Mouse (Mus musculus): ENCODE measurements around the gene Gm5134. TPM values are rescaled to one million over a fixed set of nuclear protein-coding genes. Genes with fewer than 3 reads are reported as not detected.

Gm5134 gene
- polyA plus RNA-seq, 1 experiment from 2014 or later = 0.11 TPM

GRCm38 (mm10) chr10:75944066-75944772 lies 10.1 kb upstream of the Gm5134 start:
- no peak overlapping the region for H3K27ac ChIP-seq (ENCODE audit: low read depth, low read length)

GRCm38 (mm10) chr10:75945213-75945612 lies 9.1 kb upstream of the Gm5134 start:
- Histone ChIP-seq H3K36me3 (ENCODE audit: control insufficient read depth, insufficient read depth, low read length) (no peaks in the 10 kb centered on the region), H3K4me2 (no peak overlapping the region), H3K4me3 (ENCODE audit: low read depth, low read length) (no peak overlapping the region), H3K9me3 (ENCODE audit: control insufficient read depth, low read length) (no peaks in the 10 kb centered on the region), H3K9ac (ENCODE audit: low read length) (no peak overlapping the region), H3K27ac (ENCODE audit: low read depth, low read length) (no peak overlapping the region), H3K27me3 (ENCODE audit: control insufficient read depth, insufficient read depth, low read length) (peaks cover 6% of the 10 kb centered on the region; the same call in 1 of the 2 replicates), H3K4me1 (ENCODE audit: control insufficient read depth, insufficient read depth, low read length) (no peaks in the 10 kb centered on the region)
- 91% methylated on average over 7 of the region's 7 CpGs for WGBS
- no peak for ATAC-seq (ENCODE audit: low FRiP score)
- DNase-seq (ENCODE audit: low spot score, missing footprints) = peak; percentile 80

More at GRCm38 (mm10) chr10:75944066-75944772, 10.1 kb upstream of the Gm5134 start:
- Histone ChIP-seq H3K27me3 (ENCODE audit: control insufficient read depth, insufficient read depth, low read length) (no peaks in the 10 kb centered on the region; the same call in 1 of the 2 replicates), H3K4me1 (ENCODE audit: control insufficient read depth, insufficient read depth, low read length) (no peaks in the 10 kb centered on the region), H3K4me3 (ENCODE audit: low read depth, low read length) (no peak overlapping the region), H3K9me3 (ENCODE audit: control insufficient read depth, low read length) (no peaks in the 10 kb centered on the region), H3K36me3 (ENCODE audit: control insufficient read depth, insufficient read depth, low read length) (no peaks in the 10 kb centered on the region), H3K4me2 (no peak overlapping the region), H3K9ac (ENCODE audit: low read length) (no peak overlapping the region)
- no peak for ATAC-seq (ENCODE audit: low FRiP score)
- 33% methylated on average over 11 of the region's 11 CpGs for WGBS
- DNase-seq (ENCODE audit: low spot score, missing footprints) = peak; percentile 82

GRCm38 (mm10) chr10:75945896-75946295 lies 8.4 kb upstream of the Gm5134 start:
- Histone ChIP-seq H3K9me3 (ENCODE audit: control insufficient read depth, low read length) (no peaks in the 10 kb centered on the region), H3K36me3 (ENCODE audit: control insufficient read depth, insufficient read depth, low read length) (no peaks in the 10 kb centered on the region), H3K27me3 (ENCODE audit: control insufficient read depth, insufficient read depth, low read length) (peaks cover 9% of the 10 kb centered on the region; the same call in 1 of the 2 replicates), H3K9ac (ENCODE audit: low read length) (no peak overlapping the region), H3K4me1 (ENCODE audit: control insufficient read depth, insufficient read depth, low read length) (peaks cover 3% of the 10 kb centered on the region; the same call in 1 of the 2 replicates), H3K4me2 (no peak overlapping the region), H3K27ac (ENCODE audit: low read depth, low read length) (no peak overlapping the region), H3K4me3 (ENCODE audit: low read depth, low read length) (no peak overlapping the region)
- DNase-seq (ENCODE audit: low spot score, missing footprints) (no peak), ATAC-seq (ENCODE audit: low FRiP score) (no peak)
- WGBS = 82% methylated on average over 7 of the region's 7 CpGs

GRCm38 (mm10) chr10:75948079-75948478 lies 6.2 kb upstream of the Gm5134 start:
- Histone ChIP-seq H3K36me3 (ENCODE audit: control insufficient read depth, insufficient read depth, low read length) (no peaks in the 10 kb centered on the region), H3K27me3 (ENCODE audit: control insufficient read depth, insufficient read depth, low read length) (peaks cover 9% of the 10 kb centered on the region; the same call in 1 of the 2 replicates), H3K4me2 (no peak overlapping the region), H3K9me3 (ENCODE audit: control insufficient read depth, low read length) (no peaks in the 10 kb centered on the region), H3K9ac (ENCODE audit: low read length) (no peak overlapping the region), H3K27ac (ENCODE audit: low read depth, low read length) (no peak overlapping the region), H3K4me3 (ENCODE audit: low read depth, low read length) (no peak overlapping the region), H3K4me1 (ENCODE audit: control insufficient read depth, insufficient read depth, low read length) (peaks cover 6% of the 10 kb centered on the region; the same call in 1 of the 2 replicates)
- WGBS = 79% methylated on average over 5 of the region's 5 CpGs
- ATAC-seq (ENCODE audit: low FRiP score) (no peak), DNase-seq (ENCODE audit: low spot score, missing footprints) (no peak)

GRCm38 (mm10) chr10:75949053-75950045 lies 5.0 kb upstream of the Gm5134 start:
- 83% methylated on average over 22 of the region's 22 CpGs for WGBS
- Histone ChIP-seq H3K4me3 (ENCODE audit: low read depth, low read length) (no peak overlapping the region), H3K4me2 (no peak overlapping the region), H3K36me3 (ENCODE audit: control insufficient read depth, insufficient read depth, low read length) (no peaks in the 10 kb centered on the region), H3K9ac (ENCODE audit: low read length) (no peak overlapping the region), H3K27me3 (ENCODE audit: control insufficient read depth, insufficient read depth, low read length) (peaks cover 9% of the 10 kb centered on the region; the same call in 1 of the 2 replicates), H3K9me3 (ENCODE audit: control insufficient read depth, low read length) (no peaks in the 10 kb centered on the region), H3K27ac (ENCODE audit: low read depth, low read length) (no peak overlapping the region), H3K4me1 (ENCODE audit: control insufficient read depth, insufficient read depth, low read length) (peaks cover 6% of the 10 kb centered on the region; the same call in 1 of the 2 replicates)
- DNase-seq (ENCODE audit: low spot score, missing footprints) = peak; percentile 71
- no peak for ATAC-seq (ENCODE audit: low FRiP score)

DNA sequence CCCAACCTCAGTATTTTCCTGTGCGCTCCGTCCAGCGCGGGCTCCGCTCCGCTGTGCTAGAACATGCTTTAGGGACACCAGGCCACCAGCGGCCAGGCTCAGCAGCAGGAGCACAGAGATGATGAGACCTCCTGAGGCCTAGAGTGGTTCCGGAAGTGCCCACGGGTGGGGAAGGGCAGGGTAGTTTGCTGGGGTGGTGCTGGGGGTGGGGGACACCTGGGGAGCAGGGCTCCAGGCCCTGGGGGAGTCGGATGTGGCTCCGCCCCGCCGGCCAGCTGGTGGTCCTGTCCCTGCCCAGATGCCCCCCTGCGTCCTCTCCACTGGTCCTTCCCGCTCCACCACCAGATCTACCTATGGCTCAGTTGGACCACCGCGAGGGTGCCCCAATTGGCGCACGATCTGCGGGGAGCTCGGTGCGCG lies 3.5 kb upstream of the Gm5134 start:
- WGBS = 3% methylated on average over 23 of the region's 23 CpGs
- Histone ChIP-seq H3K4me3 (ENCODE audit: low read depth, low read length) (peak overlapping the region; percentile 43), H3K9me3 (ENCODE audit: control insufficient read depth, low read length) (no peaks in the 10 kb centered on the region), H3K4me2 (peak overlapping the region; percentile 85), H3K27ac (ENCODE audit: low read depth, low read length) (no peak overlapping the region), H3K4me1 (ENCODE audit: control insufficient read depth, insufficient read depth, low read length) (peaks cover 6% of the 10 kb centered on the region; the same call in 1 of the 2 replicates), H3K9ac (ENCODE audit: low read length) (peak overlapping the region; percentile 69), H3K36me3 (ENCODE audit: control insufficient read depth, insufficient read depth, low read length) (no peaks in the 10 kb centered on the region), H3K27me3 (ENCODE audit: control insufficient read depth, insufficient read depth, low read length) (peaks cover 9% of the 10 kb centered on the region; the same call in 1 of the 2 replicates)
- ATAC-seq (ENCODE audit: low FRiP score) (peak; percentile 75), DNase-seq (ENCODE audit: low spot score, missing footprints) (peak; percentile 91)

DNA sequence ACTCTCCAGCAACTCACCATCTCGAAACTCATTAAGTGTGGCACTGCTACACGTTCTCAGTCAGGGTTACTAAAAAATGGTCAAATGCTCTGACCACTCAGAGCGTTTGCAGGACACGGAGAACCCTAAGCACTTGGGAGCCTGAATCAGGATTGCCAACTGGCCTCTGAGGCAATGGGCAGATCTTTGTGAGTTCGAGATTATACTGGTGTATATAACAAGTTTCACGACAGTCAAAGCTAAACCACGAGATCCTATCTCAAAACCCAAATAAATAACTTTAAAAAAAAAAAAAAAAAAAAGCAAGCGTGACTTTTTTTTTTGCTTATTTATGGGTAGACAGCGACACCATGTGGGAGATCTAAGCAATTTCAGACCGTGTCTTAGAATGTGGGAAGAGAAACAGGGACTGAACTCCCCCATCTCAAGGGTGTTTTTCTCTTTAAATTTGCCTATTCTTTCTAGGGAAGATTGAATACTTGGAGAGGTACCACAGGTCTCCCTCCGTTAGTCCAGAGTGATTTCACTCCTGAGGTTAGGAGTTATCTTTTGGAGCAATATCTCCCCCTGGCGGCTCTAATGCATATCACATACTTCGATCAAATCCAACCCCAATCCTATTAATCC lies 2.8 kb upstream of the Gm5134 start:
- peak overlapping the region; percentile 85 for H3K4me2 ChIP-seq

DNA sequence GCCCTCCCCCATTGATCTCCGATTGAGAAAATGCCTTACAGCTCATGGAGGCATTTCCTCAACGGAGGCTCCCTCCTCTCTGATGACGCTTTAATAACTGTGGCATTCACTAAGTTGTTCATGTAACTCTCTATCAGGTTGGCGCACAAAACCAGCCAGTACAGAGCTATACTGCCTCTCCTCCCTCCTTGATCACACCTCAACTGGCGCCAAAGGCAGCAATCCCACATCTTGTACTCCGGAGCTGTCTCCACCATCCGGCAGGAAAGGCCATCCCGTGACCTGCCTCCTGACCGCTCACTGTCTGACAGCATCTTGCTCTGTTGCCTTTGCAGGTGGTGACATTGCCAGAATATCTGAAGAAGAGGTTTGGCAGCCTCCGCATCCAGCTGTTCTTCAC lies 19.5 kb downstream of the Gm5134 start:
- Histone ChIP-seq H3K9me3 (ENCODE audit: control insufficient read depth, low read length) (no peaks in the 10 kb centered on the region), H3K36me3 (ENCODE audit: control insufficient read depth, insufficient read depth, low read length) (no peaks in the 10 kb centered on the region), H3K27ac (ENCODE audit: low read depth, low read length) (no peak overlapping the region), H3K9ac (ENCODE audit: low read length) (no peak overlapping the region), H3K4me2 (no peak overlapping the region), H3K4me1 (ENCODE audit: control insufficient read depth, insufficient read depth, low read length) (no peaks in the 10 kb centered on the region), H3K27me3 (ENCODE audit: control insufficient read depth, insufficient read depth, low read length) (no peaks in the 10 kb centered on the region), H3K4me3 (ENCODE audit: low read depth, low read length) (no peak overlapping the region)
- 87% methylated on average over 10 of the region's 10 CpGs for WGBS
- DNase-seq (ENCODE audit: low spot score, missing footprints) (peak; percentile 72), ATAC-seq (ENCODE audit: low FRiP score) (no peak)

More for the DNA sequence above, 2.8 kb upstream of the Gm5134 start:
- peak; percentile 95 for DNase-seq (ENCODE audit: low spot score, missing footprints)
- Histone ChIP-seq H3K27ac (ENCODE audit: low read depth, low read length) (no peak overlapping the region), H3K9ac (ENCODE audit: low read length) (peak overlapping the region; percentile 69), H3K9me3 (ENCODE audit: control insufficient read depth, low read length) (no peaks in the 10 kb centered on the region), H3K27me3 (ENCODE audit: control insufficient read depth, insufficient read depth, low read length) (peaks cover 9% of the 10 kb centered on the region; the same call in 1 of the 2 replicates), H3K4me3 (ENCODE audit: low read depth, low read length) (peak overlapping the region; percentile 43), H3K36me3 (ENCODE audit: control insufficient read depth, insufficient read depth, low read length) (no peaks in the 10 kb centered on the region), H3K4me1 (ENCODE audit: control insufficient read depth, insufficient read depth, low read length) (peaks cover 6% of the 10 kb centered on the region; the same call in 1 of the 2 replicates)
- WGBS = 6% methylated on average over 13 of the region's 13 CpGs
- ATAC-seq (ENCODE audit: low FRiP score) = peak; percentile 18; the same call in 1 of the 2 replicates

Measured in midbrain, embryonic 11.5 days (tissue).